Mouse (Mus musculus) T-helper 2 cell (primary cell): ENCODE results near the gene Synpr.
"Not testable (repeated sequence)": the region's sequence is repeated elsewhere in the genome, so short reads cannot be mapped to it uniquely, and the experiment has no call there.

Source experiments
- in situ Hi-C: fragments of 300-600 bp; cut with MboI, MseI; formaldehyde crosslinking; loops from one replicate; pipeline ENCODE4 v1.15.1; 2025; ENCODE audit warnings: high pct_unique_total_duplicates

The Synpr gene

GRCm38 (mm10) chr14:13284091-13284844 is at the start of gene Synpr:
Gene Synpr (plus strand): TSS chr14:13284780.
- in situ Hi-C loops, result no loop called here

- in situ Hi-C loops, result no loop called here
These were observed 47.7 kb upstream of the Synpr start for GRCm38 (mm10) chr14:13236929-13237328.

- in situ Hi-C loops, result loop anchor here (5.0 kb wide), 1 partner anchor 675 kb away; no protein-coding TSS in a partner anchor
These were observed 37.1 kb upstream of the Synpr start for GRCm38 (mm10) chr14:13247431-13247830.

- in situ Hi-C loops, result loop anchor here (5.0 kb wide), 1 partner anchor 677 kb away; no protein-coding TSS in a partner anchor
These were observed 35.2 kb upstream of the Synpr start for GRCm38 (mm10) chr14:13249361-13249760.

GRCm38 (mm10) chr14:13252594-13252993 is 32.0 kb upstream of the Synpr start:
- in situ Hi-C loops, result no loop called here

GRCm38 (mm10) chr14:13254741-13255140 is 29.8 kb upstream of the Synpr start:
- in situ Hi-C loops, result not testable (repeated sequence)

- in situ Hi-C loops, result no loop called here
These were observed 22.2 kb upstream of the Synpr start for GRCm38 (mm10) chr14:13262406-13262805.

GRCm38 (mm10) chr14:13266331-13266730 is 18.2 kb upstream of the Synpr start:
- in situ Hi-C loops, result no loop called here

GRCm38 (mm10) chr14:13267181-13267580 is 17.4 kb upstream of the Synpr start:
- in situ Hi-C loops, result no loop called here

GRCm38 (mm10) chr14:13283211-13283610 is 1.4 kb upstream of the Synpr start:
- in situ Hi-C loops, result no loop called here

- in situ Hi-C loops, result no loop called here
These were observed 242 bp downstream of the Synpr start for GRCm38 (mm10) chr14:13284845-13285198.

GRCm38 (mm10) chr14:13285341-13286130 is 956 bp downstream of the Synpr start:
- in situ Hi-C loops, result no loop called here

- in situ Hi-C loops, result no loop called here
These were observed 9.6 kb downstream of the Synpr start for GRCm38 (mm10) chr14:13294200-13294599.

- in situ Hi-C loops, result no loop called here
These were observed 29.7 kb downstream of the Synpr start for GRCm38 (mm10) chr14:13314323-13314722.

- in situ Hi-C loops, result no loop called here
These were observed 43.9 kb downstream of the Synpr start for GRCm38 (mm10) chr14:13328461-13328860.

GRCm38 (mm10) chr14:13332497-13333306 is 48.1 kb downstream of the Synpr start:
- in situ Hi-C loops, result no loop called here

GRCm38 (mm10) chr14:13333372-13333771 is 48.8 kb downstream of the Synpr start:
- in situ Hi-C loops, result no loop called here

GRCm38 (mm10) chr14:13336162-13336561 is 51.6 kb downstream of the Synpr start:
- in situ Hi-C loops, result no loop called here

- in situ Hi-C loops, result no loop called here
These were observed 56.1 kb downstream of the Synpr start for GRCm38 (mm10) chr14:13340688-13341087.

GRCm38 (mm10) chr14:13344240-13344639 is 59.7 kb downstream of the Synpr start:
- in situ Hi-C loops, result no loop called here

- in situ Hi-C loops, result no loop called here
These were observed 64.7 kb downstream of the Synpr start for GRCm38 (mm10) chr14:13349170-13349865.
